Mouse (Mus musculus) embryo, embryonic 11 days (tissue): Measurements from ENCODE around the gene Brpf3.
"Not testable (repeated sequence)": the region's sequence is repeated elsewhere in the genome, so short reads cannot be mapped to it uniquely, and the experiment has no call there.

Experiments used
- DNase-seq: peaks from one replicate; pipeline ENCODE4 v3.0.0-alpha.2; 2015

Brpf3 gene

DNA sequence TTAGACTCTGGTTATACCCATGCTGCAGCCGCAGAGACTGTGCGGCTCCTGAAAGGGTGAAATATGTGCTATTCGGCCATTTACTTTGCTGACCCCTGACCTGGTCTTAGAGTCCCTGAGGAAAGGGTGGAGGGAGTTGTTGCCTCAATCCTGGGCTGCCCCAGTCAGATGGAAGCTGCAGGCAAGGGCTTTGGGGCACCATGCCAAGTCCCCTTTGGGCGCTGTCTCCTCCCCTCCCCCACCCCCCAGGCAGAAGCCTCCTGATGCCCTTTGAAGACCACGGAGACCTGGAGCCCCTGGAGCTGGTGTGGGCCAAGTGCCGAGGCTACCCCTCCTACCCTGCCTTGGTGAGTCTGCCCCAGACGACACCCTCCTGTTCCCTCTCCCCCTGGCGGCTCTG is 30.2 kb downstream of the Brpf3 start:
- DNase-seq, result peak; percentile 12

DNA sequence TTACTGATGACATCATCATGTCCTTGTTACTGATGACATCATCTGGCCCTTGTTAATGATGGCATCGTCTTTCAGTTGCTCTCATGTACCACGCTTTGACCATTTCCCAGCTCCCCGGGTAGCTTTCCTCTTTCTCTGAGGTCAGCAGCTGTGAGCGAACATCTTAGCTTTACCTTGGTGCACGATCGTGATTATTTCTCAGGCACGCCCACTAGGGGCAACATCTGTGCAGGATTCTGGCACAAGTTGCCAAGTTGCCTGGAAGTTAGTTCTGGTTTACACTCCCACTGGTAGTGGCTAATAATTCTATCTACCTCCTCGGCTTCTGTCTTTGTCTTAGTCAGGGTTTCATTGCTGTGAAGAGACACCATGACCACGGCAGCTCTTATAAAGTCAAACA is 31.1 kb downstream of the Brpf3 start:
- peak; percentile 13 for DNase-seq

DNA sequence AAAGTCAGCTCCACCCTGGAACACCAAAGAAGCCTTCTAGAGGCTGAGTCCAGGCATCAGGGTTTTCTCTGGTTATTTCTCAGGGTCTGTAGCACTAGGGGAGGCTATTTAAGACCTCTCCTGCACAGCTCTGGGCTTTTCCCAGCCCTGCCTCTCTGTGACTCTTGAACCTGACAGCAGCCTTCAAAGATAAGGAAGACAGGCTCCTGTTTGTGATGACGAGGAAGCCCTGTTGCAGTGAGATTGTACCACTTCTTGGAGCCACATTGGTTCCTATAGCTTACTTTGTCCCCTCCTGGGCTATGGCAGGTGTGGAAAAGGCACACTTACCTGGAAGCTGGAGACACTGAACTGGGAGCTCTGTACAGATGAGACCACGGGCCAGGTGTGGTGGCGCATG is 32.0 kb downstream of the Brpf3 start:
- no peak for DNase-seq

DNA sequence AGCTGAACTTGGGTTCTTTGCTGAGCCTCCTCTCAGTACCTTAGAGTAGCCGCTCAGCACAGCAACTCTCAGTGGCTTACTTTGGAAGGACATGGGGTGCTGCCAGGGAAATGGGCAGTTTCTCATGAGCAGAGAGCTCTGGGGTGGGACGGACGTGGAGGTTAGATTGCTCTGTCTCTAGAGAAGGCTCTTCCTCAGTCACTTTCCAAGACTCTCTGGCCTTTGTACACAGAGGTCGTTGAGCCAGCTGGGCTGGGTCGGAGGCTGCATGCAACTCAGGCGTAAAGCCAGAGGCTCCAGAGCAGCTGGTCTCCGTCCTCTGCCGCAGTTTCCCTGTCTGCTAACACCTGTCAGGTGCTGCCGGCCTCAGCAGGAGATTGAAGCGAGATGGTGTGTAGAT is 33.8 kb downstream of the Brpf3 start:
- DNase-seq, result no peak

DNA sequence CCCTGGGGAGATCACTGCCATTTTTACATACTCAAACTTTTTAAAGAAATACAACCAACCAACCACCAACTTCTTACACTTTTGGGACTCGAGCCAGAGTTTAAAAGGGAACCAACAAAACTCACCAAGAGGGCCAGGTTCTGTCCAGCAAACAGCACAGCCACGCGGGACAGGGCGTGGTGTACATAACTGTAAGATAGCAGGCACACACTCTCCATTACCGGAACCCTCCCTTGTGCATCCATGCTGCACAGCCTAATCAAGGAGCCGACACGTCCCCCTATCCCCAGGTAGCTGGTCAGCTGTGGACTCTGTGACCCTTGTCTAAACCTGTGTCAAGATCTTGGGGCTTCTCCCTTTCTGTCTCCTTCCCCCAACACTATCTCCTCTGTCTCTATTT is 37.0 kb downstream of the Brpf3 start:
- no peak for DNase-seq

DNA sequence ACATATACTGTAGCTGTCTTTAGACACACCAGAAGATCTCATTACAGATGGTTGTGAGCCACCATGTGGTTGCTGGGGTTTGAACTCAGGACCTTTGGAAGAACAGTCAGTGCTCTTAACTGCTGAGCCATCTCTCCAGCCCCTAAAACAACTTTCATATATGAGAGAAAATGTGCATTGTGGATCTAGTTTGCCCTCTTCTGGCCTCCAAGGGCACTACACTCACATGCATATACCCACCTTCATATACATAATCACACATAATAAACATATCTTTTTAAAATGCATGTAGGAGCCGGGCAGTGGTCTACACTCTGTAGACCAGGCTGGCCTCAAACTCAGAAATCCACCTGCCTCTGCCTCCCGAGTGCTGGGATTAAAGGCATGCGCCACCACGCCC is 41.1 kb downstream of the Brpf3 start:
- DNase-seq, result not testable (repeated sequence)

DNA sequence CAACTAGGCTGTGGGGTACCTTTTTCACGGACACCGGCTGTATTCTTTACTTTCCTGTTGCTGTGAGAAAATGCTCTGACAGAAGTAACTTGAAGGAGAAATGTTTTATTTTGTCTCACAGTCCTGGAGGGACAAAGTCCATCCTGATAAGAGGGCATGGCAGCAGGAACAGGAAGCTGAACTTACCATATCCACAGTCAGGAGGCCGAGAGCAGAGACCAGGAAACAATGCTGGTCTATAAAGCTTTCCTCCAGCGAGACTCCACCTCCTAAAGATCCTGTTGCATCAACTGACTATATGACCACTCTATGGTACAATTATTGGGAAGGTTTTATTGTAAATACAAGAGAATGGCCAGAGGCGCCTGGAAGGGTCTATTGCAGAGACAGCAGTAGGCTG is 42.8 kb downstream of the Brpf3 start:
- DNase-seq, result no peak

DNA sequence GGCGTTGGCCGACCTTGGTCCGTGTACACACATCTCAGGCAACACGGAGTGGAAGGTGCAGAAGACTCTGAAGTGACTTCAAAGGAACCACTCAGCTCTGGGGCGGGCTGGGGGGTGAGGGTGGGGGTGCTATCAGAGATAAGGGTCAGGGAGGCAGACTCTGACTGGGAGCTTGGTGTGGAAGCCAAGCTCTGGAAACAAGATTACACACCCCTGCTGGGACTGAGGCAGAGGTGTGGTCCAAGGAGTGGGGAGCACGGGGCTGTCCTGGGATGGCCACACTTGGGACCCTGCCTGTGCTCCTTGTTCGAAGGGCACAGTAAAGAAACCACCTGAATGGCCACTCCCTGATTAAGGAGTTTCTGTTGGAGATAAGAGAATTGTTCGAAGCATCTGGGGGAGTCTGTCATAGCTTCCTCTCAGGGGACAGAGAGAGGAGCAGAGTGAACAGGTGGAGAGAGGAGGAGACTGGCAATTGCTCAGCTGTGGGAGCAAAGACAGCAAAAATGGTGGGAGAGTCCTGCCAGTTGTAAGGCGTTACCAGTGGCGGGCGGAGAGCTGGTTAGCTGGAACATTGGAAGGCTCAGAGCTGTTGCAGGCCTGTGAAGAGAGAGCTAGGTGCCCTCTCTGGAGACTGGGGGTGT is 46.2 kb downstream of the Brpf3 start:
- no peak for DNase-seq

DNA sequence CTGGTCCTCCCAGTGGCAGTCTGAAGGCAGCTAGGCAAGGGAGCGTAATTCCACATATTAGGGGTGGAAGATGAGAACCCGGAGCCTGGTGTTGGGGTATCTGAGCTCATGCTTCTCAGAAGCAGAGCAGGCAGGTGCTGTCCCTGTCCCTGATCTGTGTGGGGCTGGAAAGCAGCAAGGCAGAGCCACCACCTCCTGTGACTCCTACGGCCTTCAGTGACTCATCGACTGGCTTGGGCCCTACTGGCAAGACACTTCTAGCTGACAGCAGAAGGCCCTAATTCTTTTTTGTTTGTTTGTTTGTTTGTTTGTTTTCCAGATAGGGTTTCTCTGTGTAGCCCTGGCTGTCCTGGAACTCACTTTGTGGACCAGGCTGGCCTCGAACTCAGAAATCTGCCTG is 49.6 kb downstream of the Brpf3 start:
- DNase-seq, result no peak

DNA sequence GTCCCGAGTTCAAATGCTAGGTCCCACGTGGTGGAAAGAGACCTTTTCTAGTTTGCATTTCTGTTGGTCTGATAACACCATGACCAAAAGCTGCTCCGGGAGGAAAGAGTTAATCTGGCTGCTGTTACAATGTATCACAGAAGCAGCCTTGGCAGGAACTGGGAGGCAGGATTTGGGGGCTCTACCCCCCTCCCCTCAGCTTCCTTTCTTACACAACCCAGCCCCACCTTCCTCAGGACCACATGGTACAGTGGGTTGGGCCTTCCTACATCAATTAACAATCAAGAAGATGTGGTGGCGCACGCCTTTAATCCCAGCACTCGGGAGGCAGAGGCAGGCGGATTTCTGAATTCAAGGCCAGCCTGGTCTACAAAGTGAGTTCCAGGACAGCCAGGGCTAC is 53.5 kb downstream of the Brpf3 start:
- DNase-seq, result no peak

DNA sequence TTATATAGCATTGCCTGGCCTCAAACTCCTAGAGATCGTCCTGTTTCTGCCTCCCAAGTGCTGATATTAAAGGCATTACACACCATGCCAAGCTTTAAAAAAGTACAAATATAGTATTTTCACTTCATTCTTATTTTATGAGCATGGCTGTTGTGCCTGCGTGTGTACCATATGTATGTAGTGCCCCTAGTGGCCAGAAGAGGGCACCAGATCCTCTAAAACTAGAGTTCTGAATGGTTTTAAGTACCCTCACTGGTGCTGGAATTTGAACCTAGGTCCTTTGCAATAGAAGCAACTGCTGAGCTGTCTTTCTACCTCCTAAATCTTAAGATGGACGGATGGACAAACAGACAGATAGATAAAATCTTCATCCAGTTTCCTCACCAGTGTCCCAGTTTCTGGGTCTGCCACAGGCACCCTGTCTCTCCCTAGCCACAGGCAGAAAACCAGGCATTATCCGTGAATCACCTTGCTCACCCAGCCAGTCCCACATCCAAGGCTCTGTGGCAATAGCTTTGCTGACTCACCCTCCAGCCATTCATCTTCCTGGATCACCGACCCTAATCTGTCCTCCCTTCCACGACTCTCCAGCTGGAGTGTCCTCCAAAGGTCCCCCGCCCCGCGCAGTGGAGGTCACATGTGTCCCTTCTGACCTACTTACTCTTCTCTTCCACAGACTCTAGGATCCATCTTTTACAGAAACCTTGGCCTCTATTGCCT is 54.4 kb downstream of the Brpf3 start:
- no peak for DNase-seq

DNA sequence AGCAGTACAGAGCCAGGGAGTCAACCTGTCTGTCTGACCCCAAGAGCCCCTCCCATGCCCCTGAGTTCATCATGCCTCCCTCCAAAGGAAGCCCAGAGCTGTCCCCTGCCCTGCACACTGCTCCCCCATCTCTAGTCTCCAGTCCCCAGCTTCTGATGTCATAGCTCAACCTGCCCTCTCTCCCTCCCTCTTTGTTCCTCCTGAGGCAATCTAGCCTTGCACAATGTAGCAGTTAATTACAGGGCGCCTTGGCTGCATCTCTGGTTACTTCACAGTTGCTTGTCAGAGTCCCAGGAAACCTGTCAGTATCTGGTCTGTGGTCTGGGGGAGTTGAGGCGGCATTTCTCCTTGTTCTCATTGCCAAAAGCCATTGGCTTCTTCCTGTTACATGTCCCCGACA is 55.1 kb downstream of the Brpf3 start:
- DNase-seq, result no peak

DNA sequence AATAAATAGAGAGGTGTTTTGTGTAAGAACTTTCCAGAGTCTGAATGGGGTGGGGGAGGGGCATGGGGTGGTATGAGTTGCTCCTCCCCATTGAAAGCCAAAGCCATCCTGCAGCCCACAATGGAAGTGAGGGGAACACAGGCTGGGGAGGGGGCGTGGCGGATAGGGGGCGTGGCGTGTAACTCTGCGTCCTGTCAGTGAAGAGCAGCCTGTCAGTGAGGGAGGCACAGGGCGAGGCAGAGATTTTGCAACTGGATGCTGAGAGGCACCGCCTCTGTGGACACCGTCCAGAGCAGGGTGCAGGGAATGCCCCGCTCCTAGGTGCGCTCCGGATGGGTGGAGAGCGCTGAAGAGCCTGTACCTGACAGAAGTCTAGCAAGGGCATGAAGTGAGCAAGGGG is 57.3 kb downstream of the Brpf3 start, which contains the start of gene Pnpla1:
Gene Pnpla1 (plus strand): TSS at position 207 of the 400 bp plus-strand sequence.
- DNase-seq, result no peak

DNA sequence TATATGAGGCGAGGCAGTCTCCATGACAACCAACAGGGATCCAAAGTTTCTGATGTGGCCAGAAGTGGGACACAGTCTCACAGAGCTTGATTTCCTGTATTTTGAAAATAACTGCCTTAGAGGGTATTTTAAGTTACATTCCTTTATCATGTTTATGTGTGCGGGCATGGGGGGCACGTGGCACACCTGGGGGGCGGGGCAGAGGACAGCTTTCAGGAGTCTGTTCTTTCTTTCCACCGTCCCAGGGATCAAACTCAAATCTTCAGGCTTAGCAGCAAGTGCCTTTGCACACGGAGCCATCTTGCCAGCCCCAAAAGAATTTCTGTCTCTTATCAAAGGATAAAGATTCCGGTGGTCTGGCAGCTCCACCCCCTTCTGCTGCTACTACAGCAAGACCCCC is 63.0 kb downstream of the Brpf3 start:
- DNase-seq, result no peak

DNA sequence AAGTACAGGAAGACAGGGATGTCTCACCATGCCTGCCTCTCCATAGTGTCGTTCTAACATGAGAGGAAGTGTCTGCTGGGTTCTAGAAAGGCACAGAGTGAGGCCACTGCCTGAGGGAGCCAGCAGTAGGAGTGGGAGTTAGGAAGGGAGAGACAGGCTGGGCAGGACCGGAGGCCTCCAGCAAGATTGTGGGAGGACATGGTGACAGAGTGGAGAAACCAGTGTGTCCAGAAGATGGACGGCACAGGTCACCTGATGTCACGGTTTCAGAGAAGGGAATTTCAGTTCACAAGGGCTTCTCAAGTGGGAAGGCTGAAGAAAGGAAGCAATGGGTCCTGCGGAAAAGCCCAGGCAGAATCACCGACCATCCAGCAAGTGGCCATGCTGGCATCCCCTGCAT is 63.6 kb downstream of the Brpf3 start:
- DNase-seq, result no peak

DNA sequence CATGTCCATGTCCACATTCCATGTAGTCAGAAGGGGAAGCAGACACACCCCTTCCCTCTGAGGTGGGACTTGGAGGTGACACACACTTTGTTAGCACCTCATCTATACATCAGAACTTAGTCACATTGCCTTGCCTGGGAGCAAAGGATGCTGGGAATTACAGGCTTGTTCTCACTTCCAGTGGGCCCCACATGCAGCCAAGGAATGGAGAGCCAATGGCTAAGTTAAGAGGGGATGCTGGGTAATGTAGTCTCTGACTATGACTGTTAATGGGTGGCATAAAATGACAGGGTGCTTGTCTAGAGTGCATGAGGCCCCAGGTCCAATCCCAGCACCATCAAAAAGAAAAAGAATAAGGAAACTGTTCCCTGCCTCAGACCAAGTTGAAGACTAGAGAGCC is 66.0 kb downstream of the Brpf3 start:
- DNase-seq, result no peak

DNA sequence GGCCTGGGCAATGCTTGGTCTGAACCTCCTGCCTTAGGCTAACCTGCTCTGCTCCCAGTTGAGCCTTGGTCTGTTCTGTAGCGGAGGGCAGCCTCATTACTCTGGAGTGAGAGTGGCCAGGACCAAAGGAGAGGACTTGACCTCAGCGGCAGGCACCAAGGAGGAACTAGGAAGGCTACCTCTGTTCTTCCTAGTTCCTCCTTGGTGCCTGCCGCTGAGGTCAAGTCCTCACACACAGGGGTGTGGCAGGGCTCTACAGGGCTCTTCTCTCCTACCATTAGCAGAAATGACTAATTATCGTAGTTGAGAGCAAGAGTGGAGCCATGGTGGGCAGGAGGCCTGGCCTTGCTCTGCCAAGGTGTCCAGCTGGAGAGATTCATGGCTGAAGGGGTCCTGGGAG is 66.5 kb downstream of the Brpf3 start:
- DNase-seq, result no peak

DNA sequence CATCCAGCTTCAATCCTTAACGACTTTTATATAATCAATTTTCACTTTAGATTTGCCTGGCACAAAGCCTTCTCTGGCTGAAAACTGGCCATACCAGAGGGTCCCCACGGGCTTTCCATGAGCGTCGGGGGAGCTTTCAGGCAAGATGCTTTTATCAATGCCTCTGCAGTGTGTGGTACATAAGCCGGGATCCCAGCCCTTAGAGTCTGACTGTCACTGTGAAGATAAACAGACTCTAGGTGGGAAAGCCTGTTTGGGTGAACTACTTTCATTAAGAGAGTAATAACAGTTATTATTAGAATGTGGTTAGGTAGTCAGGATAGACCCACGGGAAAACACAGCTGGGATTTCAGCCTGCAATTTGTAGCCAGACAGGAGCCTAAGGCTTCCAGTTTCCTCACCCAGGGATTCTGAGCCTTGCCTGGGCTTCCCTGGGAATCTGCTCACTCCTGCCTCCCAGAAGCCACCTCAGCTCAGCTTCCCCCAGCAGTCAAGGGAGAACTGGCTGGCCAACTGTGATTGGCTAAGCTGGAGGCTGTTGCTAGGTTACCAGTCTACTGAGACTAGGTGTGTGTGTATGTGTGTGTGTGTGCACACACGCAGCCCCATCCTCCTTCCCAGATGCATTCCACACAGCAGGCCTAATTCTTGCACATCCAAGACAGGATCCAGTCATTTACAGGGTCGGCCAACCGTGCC is 68.7 kb downstream of the Brpf3 start:
- DNase-seq, result peak; percentile 27

DNA sequence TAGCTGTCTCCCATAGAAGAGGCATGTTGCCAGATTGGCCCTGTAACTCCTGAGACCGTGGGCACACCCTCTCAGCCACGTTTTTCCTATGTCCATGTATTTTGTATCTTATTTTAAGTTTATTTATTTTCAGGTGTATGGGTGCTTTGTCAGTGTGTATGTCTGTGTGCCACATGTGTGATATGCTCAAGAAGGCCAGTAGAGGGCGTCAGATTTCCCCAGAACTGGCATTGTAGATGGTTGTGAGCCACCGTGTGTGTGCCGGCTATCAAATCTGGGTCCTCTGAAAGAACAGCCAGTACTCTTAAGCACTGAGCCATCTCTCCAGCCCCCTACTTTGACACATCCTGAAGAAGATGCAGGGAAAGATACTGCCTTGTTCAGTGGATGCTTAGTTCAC is 69.5 kb downstream of the Brpf3 start:
- DNase-seq, result no peak

DNA sequence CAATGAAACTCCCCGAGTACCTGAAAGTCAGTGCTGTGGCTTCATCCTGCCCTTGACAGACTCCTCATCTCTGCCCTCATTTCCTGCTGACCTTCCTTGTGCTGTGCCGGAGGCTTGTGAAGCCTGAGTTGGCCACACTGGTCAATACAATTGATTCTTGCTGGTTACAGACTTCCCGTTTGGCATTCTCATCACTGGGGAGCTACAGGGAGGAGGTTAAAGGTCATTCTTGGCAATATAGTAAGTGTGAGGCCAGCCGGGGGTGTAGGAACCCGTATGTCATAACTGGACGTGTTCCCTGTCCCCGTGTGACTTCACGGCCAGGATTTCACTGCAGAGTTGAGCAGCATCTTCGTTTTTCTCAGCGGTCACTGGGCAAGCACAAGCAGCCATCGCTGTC is 70.9 kb downstream of the Brpf3 start:
- no peak for DNase-seq

DNA sequence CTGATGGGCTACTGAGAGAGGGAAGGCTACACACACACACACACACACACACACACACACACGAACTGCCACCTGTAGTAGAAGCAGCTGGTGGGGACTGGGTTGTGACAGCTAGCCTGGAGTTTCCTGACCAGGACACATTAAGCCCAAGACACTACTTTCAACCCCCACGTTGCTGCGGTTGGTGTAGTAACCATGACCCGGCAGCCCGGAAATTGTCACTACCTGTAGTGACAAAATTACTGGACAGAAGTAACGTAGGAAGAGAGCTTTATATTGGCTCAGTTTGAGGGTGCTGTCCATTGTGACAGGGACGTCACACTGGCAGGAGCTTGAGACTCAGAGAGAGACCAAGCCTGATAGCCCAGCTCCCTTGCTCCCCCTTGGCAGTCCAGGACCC is 71.4 kb downstream of the Brpf3 start:
- no peak for DNase-seq

DNA sequence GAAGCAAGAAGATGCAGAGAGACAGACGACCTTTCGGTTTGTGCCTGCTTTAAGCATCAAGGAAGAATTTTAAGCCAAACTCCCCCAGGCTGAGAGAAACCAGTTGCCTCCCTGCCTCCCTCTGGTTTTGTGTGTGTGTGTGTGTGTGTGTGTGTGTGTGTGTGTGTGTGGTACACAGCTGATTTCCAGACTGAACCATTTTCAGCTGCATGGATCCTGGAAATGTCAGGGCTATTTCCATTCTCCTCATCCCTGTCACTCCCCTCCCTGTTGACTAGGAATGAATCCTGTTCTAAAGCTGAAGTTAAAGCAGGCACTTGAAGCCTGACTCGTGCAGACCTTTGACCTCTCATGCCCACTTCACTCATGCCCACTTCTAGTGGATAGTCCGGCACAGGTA is 73.3 kb downstream of the Brpf3 start:
- DNase-seq, result no peak

DNA sequence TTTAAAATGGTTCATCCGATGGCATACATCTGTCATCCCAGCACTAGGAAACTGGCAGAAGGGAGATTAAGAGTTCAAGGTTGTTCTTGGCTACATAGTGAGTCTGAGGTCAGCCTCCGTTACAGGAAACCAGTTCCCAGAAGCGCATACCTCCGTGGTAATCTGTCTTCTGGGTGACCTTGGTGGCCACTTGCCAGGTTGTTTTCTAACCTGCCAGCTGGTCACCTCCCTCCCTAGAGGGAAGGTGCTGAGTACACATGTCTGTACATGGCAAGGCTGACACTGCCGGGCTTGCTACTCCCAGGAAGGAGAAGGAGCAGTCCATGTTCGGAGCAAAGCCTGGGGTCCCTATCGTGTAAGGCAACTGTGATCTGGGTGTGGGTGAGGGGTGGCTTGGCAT is 73.9 kb downstream of the Brpf3 start:
- DNase-seq, result no peak

DNA sequence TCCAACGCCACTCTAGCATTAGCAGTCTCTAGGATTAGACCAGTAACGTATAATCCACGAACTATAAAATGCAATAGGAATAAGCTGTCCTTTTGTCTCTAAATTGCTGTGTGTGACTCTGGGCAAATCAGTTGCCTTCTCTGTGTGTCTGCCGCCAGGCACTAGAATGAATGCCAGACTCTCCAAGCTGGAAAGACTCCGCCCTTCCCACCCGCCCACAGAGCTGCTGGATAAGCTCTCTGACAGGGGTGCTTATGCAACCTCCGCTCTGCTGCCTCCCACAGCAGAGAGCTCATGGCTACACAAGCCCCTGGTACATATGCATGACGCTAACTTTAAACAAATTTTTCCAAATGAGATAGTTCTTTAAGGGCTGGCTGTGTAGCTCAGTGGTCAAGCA is 74.4 kb downstream of the Brpf3 start:
- DNase-seq, result peak; percentile 61
